Mouse (Mus musculus) spleen, adult 2 months (tissue): Measurements from ENCODE around the gene En2.

Source experiments
- CTCF ChIP-seq: fragments of 200-500 bp; IDR thresholded peaks from 2 replicates; pipeline ENCODE4 v1.5.1; 2011; ENCODE audit warnings: mild to moderate bottlenecking, inconsistent platforms; ENCODE audit not compliant: insufficient read depth, insufficient read length, insufficient replicate concordance; ENCODE audit errors: extremely low read depth
- POLR2A ChIP-seq: fragments of 200-500 bp; IDR thresholded peaks from 2 replicates; pipeline ENCODE4 v1.6.1; 2011; ENCODE audit warnings: low read depth, low read length, inconsistent platforms

- TF ChIP-seq CTCF = no peak
- TF ChIP-seq POLR2A = no peak
Observed at GRCm38 (mm10) chr5:28118531-28118925, 47.0 kb upstream of the En2 start.
